Mouse (Mus musculus): ENCODE measurements around the gene Evx2.

DNA sequence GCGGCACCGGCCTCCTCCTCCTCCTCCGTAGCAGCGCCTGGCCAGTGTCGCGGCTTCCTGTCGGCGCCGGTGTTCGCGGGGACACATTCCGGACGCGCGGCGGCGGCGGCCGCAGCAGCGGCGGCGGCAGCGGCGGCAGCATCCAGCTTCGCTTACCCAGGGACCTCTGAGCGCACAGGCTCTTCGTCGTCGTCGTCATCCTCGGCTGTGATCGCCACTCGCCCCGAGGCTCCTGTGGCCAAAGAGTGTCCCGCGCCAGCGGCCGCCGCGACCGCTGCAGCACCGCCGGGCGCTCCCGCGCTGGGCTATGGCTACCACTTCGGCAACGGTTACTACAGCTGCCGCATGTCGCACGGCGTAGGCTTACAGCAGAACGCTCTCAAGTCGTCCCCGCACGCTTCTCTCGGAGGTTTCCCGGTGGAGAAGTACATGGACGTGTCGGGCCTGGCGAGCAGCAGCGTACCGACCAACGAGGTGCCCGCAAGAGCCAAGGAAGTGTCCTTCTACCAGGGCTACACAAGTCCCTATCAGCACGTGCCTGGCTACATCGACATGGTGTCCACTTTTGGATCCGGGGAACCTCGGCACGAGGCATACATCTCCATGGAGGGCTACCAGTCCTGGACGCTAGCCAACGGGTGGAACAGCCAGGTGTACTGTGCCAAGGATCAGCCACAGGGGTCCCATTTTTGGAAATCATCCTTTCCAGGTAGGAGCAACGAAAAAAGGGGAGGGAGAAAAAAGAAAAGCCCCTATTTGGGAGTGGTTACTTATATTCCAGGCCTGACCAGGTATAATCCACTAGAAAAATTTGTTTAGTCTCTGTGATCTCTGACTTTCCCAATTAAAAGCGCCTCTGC is 9.2 kb upstream of the Evx2 start:
- TF ChIP-seq GATA1 (IDR thresholded peaks at IDR 0.05; ENCODE audit: borderline replicate concordance, low read length) (no peak), FLI1 (IDR thresholded peaks at IDR 0.05; ENCODE audit: low read length) (no peak)
